Mouse (Mus musculus) natural killer cell, adult 2 months (primary cell): ENCODE results near the gene Lmod2.

Experiments
- DNase-seq, 2 experiments: peaks; one replicate each; pipeline ENCODE4 v3.0.0; 2022; ENCODE audit warnings: low spot score in 2 of 2

Lmod2 gene

GRCm38 (mm10) chr6:24601668-24602067 is 4.1 kb downstream of the Lmod2 start:
- DNase-seq: no peak

- no peak for DNase-seq
Observed at GRCm38 (mm10) chr6:24602351-24602750, 4.8 kb downstream of the Lmod2 start.

- DNase-seq: no peak
Observed at GRCm38 (mm10) chr6:24602993-24603392, 5.4 kb downstream of the Lmod2 start.

- DNase-seq: no peak
Observed at GRCm38 (mm10) chr6:24604289-24604688, 6.7 kb downstream of the Lmod2 start.

GRCm38 (mm10) chr6:24605631-24606030 is 8.1 kb downstream of the Lmod2 start:
- DNase-seq: no peak

GRCm38 (mm10) chr6:24606512-24606911 is 8.9 kb downstream of the Lmod2 start:
- DNase-seq: no peak

- DNase-seq: no peak
Observed at GRCm38 (mm10) chr6:24607531-24607930, 10.0 kb downstream of the Lmod2 start.

GRCm38 (mm10) chr6:24608129-24608528 is 10.6 kb downstream of the Lmod2 start:
- DNase-seq: no peak

- DNase-seq: no peak
Observed at GRCm38 (mm10) chr6:24608682-24609081, 11.1 kb downstream of the Lmod2 start.

- DNase-seq: no peak
Observed at GRCm38 (mm10) chr6:24609531-24609930, 12.0 kb downstream of the Lmod2 start.

GRCm38 (mm10) chr6:24610358-24610757 is 12.8 kb downstream of the Lmod2 start:
- DNase-seq: no peak

- no peak for DNase-seq
Observed at GRCm38 (mm10) chr6:24612074-24612755, 14.7 kb downstream of the Lmod2 start.

- DNase-seq: no peak
Observed at GRCm38 (mm10) chr6:24613346-24613745, 15.8 kb downstream of the Lmod2 start.

GRCm38 (mm10) chr6:24613918-24614317 is 16.4 kb downstream of the Lmod2 start:
- no peak for DNase-seq

GRCm38 (mm10) chr6:24616746-24617145 is 19.2 kb downstream of the Lmod2 start:
- DNase-seq: no peak

- no peak for DNase-seq
Observed at GRCm38 (mm10) chr6:24619285-24620045, 21.9 kb downstream of the Lmod2 start.

GRCm38 (mm10) chr6:24620936-24621335 is 23.4 kb downstream of the Lmod2 start:
- no peak for DNase-seq

- DNase-seq: no peak
Observed at GRCm38 (mm10) chr6:24622098-24622497, 24.5 kb downstream of the Lmod2 start.

- DNase-seq: peak; percentile 29 to 35
Observed at GRCm38 (mm10) chr6:24627586-24628030, 30.0 kb downstream of the Lmod2 start.

GRCm38 (mm10) chr6:24628499-24628898 is 30.9 kb downstream of the Lmod2 start:
- DNase-seq: no peak

GRCm38 (mm10) chr6:24632061-24632460 is 34.5 kb downstream of the Lmod2 start:
- DNase-seq: no peak

- no peak for DNase-seq
Observed at GRCm38 (mm10) chr6:24634065-24634464, 36.5 kb downstream of the Lmod2 start.

- no peak for DNase-seq
Observed at GRCm38 (mm10) chr6:24635814-24636213, 38.3 kb downstream of the Lmod2 start.
